Mouse (Mus musculus) intestine, embryonic 16.5 days (tissue): ENCODE results near the gene Ppp1cb. TPM values are rescaled to one million over a fixed set of nuclear protein-coding genes. Genes with fewer than 3 reads are reported as not detected.

Experiments
- ATAC-seq: fragments of 200-750 bp; cut with Nextera tagmentation; 2 replicates; pipeline ENCODE4 v1.8.0; 2017; ENCODE audit warnings: moderate TSS enrichment, moderate library complexity
- H3K27ac ChIP-seq: fragments of 300-500 bp; sonication (generic); 2 replicates; pipeline ENCODE4 v1.5.1; 2014; ENCODE audit warnings: mild to moderate bottlenecking, low read length
- H3K27me3 ChIP-seq: fragments of 300-500 bp; sonication (generic); replicated peaks from 2 replicates; pipeline ENCODE4 v1.6.1; 2014; ENCODE audit warnings: low read length, control low read depth, mixed read lengths; ENCODE audit not compliant: control insufficient read depth, insufficient read depth
- H3K36me3 ChIP-seq: fragments of 300-500 bp; sonication (generic); 2 replicates; pipeline ENCODE4 v1.6.1; 2014; ENCODE audit warnings: low read length, control low read depth; ENCODE audit not compliant: control insufficient read depth, insufficient read depth
- H3K4me1 ChIP-seq: fragments of 300-500 bp; sonication (generic); 2 replicates; pipeline ENCODE4 v1.6.1; 2014; ENCODE audit warnings: low read length, control low read depth, mixed read lengths; ENCODE audit not compliant: control insufficient read depth, insufficient read depth
- H3K4me2 ChIP-seq: fragments of 300-500 bp; sonication (generic); 2 replicates; pipeline ENCODE4 v1.6.1; 2014; ENCODE audit warnings: low read depth, low read length, control low read depth
- H3K4me3 ChIP-seq: fragments of 300-500 bp; sonication (generic); 2 replicates; pipeline ENCODE4 v1.5.1; 2014; ENCODE audit warnings: mild to moderate bottlenecking, low read length
- H3K9ac ChIP-seq: fragments of 300-500 bp; sonication (generic); 2 replicates; pipeline ENCODE4 v1.6.1; 2014; ENCODE audit warnings: low read depth, low read length
- H3K9me3 ChIP-seq: fragments of 300-500 bp; sonication (generic); 2 replicates; pipeline ENCODE4 v1.6.1; 2016; ENCODE audit warnings: low read length, control low read depth; ENCODE audit not compliant: control insufficient read depth
- WGBS: fragments of 180-500 bp; shearing (Covaris S2); extraction: QIAGEN DNeasy Blood & Tissue Kit; methylation state at CpG from one replicate; pipeline ENCODE4 v1.1.7; 2014; 5-methylcytosine and 5-hydroxymethylcytosine counted together
- polyA plus RNA-seq: library from polyadenylated mRNA; unstranded; fragments of >200 nt; fragmentation: Nextera tagmentation; extraction: Ambion mirVana; gene quantifications from 2 replicates; pipeline ENCODE4 v1.2.1, GENCODE M21; 2015

Gene Ppp1cb
- polyA plus RNA-seq, 1 experiment from 2014 or later, result 168 TPM

DNA sequence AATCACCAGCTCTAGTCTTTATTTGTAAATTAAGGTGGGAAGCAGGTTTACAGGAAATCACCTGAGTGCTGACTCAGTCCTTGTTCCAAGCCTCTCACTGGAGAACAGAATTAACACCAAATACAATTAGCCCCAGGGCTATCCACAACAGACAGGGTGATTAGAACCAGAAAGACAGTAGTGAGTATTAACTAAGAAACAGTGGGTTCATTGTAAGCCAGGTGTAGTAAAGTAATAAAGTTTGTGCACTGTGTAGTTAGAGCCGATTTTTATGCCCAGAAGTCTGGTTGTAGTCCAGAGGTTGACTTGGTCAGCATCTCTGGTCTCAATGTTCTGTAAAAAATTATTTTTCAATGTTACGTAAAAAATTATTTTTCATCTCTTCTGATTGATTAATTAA is 90.8 kb downstream of the Ppp1cb start:
- peak; percentile 58; the same call in 1 of the 2 replicates for ATAC-seq
- Histone ChIP-seq H3K9ac (no peak overlapping the region), H3K4me3 (no peak overlapping the region), H3K9me3 (no peaks in the 10 kb centered on the region), H3K4me1 (no peaks in the 10 kb centered on the region), H3K36me3 (no peaks in the 10 kb centered on the region), H3K4me2 (no peak overlapping the region), H3K27me3 (no peaks in the 10 kb centered on the region), H3K27ac (no peak overlapping the region)
- 68% methylated on average over 2 of the region's 2 CpGs for WGBS

DNA sequence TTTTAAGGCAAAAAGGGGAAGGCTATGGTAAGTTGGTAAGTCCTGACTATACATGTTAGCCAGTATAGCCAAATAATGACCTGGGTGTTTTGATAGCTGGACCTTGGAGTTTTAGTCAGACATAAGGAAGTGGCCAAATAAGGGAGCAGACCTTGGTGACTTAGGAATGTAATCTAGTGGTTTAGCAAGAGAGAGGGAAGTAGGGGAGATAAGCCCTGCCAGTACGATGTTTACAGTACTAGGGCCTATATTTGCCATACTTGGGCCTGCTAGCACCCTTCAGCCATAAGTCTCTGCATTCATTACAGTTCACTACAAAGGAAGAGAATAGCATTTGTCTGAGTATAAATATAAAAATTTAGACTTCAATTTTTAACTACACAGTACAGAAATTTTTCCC is 106.1 kb downstream of the Ppp1cb start:
- ATAC-seq, result no peak
- H3K36me3 ChIP-seq, result no peaks in the 10 kb centered on the region
- no peak overlapping the region for H3K4me2 ChIP-seq
- no peak overlapping the region for H3K4me3 ChIP-seq
- no peak overlapping the region for H3K9ac ChIP-seq
- no peaks in the 10 kb centered on the region for H3K9me3 ChIP-seq
- 48% methylated on average over 1 of the region's 1 CpGs for WGBS
- H3K27me3 ChIP-seq, result no peaks in the 10 kb centered on the region
- no peaks in the 10 kb centered on the region for H3K4me1 ChIP-seq
- H3K27ac ChIP-seq, result no peak overlapping the region

Other genes with a start within 250 kb of the Ppp1cb start
- 0.72 and 1.3 TPM in 2 replicates for gene Plb1, start 226.1 kb upstream of the Ppp1cb start, polyA plus RNA-seq
- gene Yes1, start 152.3 kb downstream of the Ppp1cb start, polyA plus RNA-seq, result 26.9 and 30.1 TPM in 2 replicates